Mouse (Mus musculus) testis, adult 2 months (tissue): Measurements from ENCODE around the gene Vmn1r55. TPM values are rescaled to one million over a fixed set of nuclear protein-coding genes. Genes with fewer than 3 reads are reported as not detected.
"Not testable (repeated sequence)": the region's sequence is repeated elsewhere in the genome, so short reads cannot be mapped to it uniquely, and the experiment has no call there.

Experiments used
- H3K27ac ChIP-seq: fragments of 200-500 bp; 2 replicates; pipeline ENCODE4 v1.5.1; 2012; ENCODE audit warnings: low read depth, low read length; ENCODE audit not compliant: control insufficient read depth, insufficient read depth
- H3K27me3 ChIP-seq: fragments of 200-500 bp; 2 replicates; pipeline ENCODE4 v1.6.1; 2012; ENCODE audit warnings: mild to moderate bottlenecking, low read length, moderate library complexity; ENCODE audit not compliant: control insufficient read depth, insufficient read depth
- H3K36me3 ChIP-seq: fragments of 200-500 bp; 2 replicates; pipeline ENCODE4 v1.6.1; 2012; ENCODE audit warnings: mild to moderate bottlenecking, low read length; ENCODE audit not compliant: control insufficient read depth, insufficient read depth
- H3K4me1 ChIP-seq: fragments of 200-500 bp; 2 replicates; pipeline ENCODE4 v1.6.1; 2012; ENCODE audit warnings: low read length; ENCODE audit not compliant: control insufficient read depth, insufficient read depth
- H3K4me3 ChIP-seq: fragments of 200-500 bp; 2 replicates; pipeline ENCODE4 v1.5.1; 2012; ENCODE audit warnings: low read depth, mild to moderate bottlenecking, low read length, moderate library complexity, mixed read lengths; ENCODE audit not compliant: control insufficient read depth
- CTCF ChIP-seq: fragments of 200-500 bp; IDR thresholded peaks from 2 replicates; pipeline ENCODE4 v1.5.1; 2012; ENCODE audit warnings: low read depth, mild to moderate bottlenecking, inconsistent platforms, low read length, moderate library complexity; ENCODE audit not compliant: control insufficient read depth, insufficient read depth, insufficient replicate concordance
- POLR2A ChIP-seq: fragments of 200-500 bp; IDR thresholded peaks from 2 replicates; pipeline ENCODE4 v1.6.1; 2012; ENCODE audit warnings: low read depth, mild to moderate bottlenecking, inconsistent platforms, low read length, moderate library complexity; ENCODE audit not compliant: control insufficient read depth
- polyA plus RNA-seq: library from polyadenylated mRNA; depleted of rRNA; stranded (reverse); fragments of >200 nt; gene quantifications from 2 replicates; pipeline ENCODE4 v1.2.3, GENCODE M21; 2012; rRNA removed

Gene Vmn1r55
- polyA plus RNA-seq, 1 experiment = not detected

DNA sequence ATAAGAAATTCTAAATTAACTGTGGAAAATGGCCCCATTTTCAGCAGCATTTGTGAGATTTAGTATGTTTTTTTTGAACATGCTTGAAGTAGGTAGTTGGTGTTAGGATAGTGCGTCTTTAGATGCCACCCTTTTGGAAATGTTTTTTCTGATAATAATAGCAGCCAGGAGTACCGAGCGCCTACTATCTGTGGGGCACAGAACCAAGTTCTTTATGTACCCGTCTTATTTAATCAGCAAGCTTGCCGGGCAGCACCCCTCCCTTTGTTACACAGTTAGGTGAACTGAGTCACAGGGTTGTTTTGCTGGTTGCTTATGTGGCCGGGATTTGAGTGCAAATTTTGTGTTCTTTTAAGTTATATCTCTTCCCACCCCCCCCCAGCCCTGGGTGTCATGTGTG lies 68.2 kb downstream of the Vmn1r55 start:
- Histone ChIP-seq H3K27ac (no peak overlapping the region), H3K27me3 (no peaks in the 10 kb centered on the region), H3K4me3 (no peak overlapping the region), H3K36me3 (no peaks in the 10 kb centered on the region), H3K4me1 (peaks cover 6% of the 10 kb centered on the region)
- TF ChIP-seq CTCF = no peak
- no peak for TF ChIP-seq POLR2A

GRCm38 (mm10) chr7:5080815-5081214 lies 68.7 kb downstream of the Vmn1r55 start:
- no peaks in the 10 kb centered on the region for H3K27me3 ChIP-seq
- TF ChIP-seq POLR2A = no peak
- TF ChIP-seq CTCF = no peak
- H3K4me1 ChIP-seq = peaks cover 6% of the 10 kb centered on the region
- peak overlapping the region; percentile 81 for H3K4me3 ChIP-seq
- H3K36me3 ChIP-seq = no peaks in the 10 kb centered on the region
- peak overlapping the region; percentile 72 for H3K27ac ChIP-seq

GRCm38 (mm10) chr7:5080010-5080751 lies 69.3 kb downstream of the Vmn1r55 start, which contains the start of gene Epn1:
Gene Epn1, plus strand, starts transcription at chr7:5080235.
- peak within 1 kb of the TSS; percentile 72 for H3K27ac ChIP-seq
- H3K4me3 ChIP-seq = peak within 1 kb of the TSS; percentile 81
- no peaks in the 10 kb centered on the region for H3K27me3 ChIP-seq
- peaks cover 6% of the 10 kb centered on the region for H3K4me1 ChIP-seq
- H3K36me3 ChIP-seq = no peaks in the 10 kb centered on the region
- peak; percentile 74 for TF ChIP-seq POLR2A
- TF ChIP-seq CTCF = no peak

GRCm38 (mm10) chr7:5079365-5080009 lies 70.0 kb downstream of the Vmn1r55 start:
- Histone ChIP-seq H3K27ac (peak overlapping the region; percentile 72), H3K4me3 (peak overlapping the region; percentile 81)
- not testable (repeated sequence) for H3K27me3 ChIP-seq, H3K4me1 ChIP-seq, H3K36me3 ChIP-seq

Other genes with a start within 250 kb of the Vmn1r55 start
- 0.65 and 0.79 TPM in 2 replicates for gene Gm36210, start 243.2 kb downstream of the Vmn1r55 start, polyA plus RNA-seq
- gene Zfp628, start 234.5 kb downstream of the Vmn1r55 start, polyA plus RNA-seq = 8.8 and 10.5 TPM in 2 replicates
- 3.7 and 4.8 TPM in 2 replicates for gene Nat14, start 227.6 kb downstream of the Vmn1r55 start, polyA plus RNA-seq
- gene Ssc5d, start 223.9 kb downstream of the Vmn1r55 start, polyA plus RNA-seq = 0.94 and 1.9 TPM in 2 replicates
- 0.04 and 0.17 TPM in 2 replicates for gene Sbk2, start 185.3 kb downstream of the Vmn1r55 start, polyA plus RNA-seq
- gene Sbk3, start 178.5 kb downstream of the Vmn1r55 start, polyA plus RNA-seq = 0.23 and 0.27 TPM in 2 replicates
- 7.6 and 9.1 TPM in 2 replicates for gene Zfp579, start 153.5 kb downstream of the Vmn1r55 start, polyA plus RNA-seq
- gene Zfp524, start 135.3 kb downstream of the Vmn1r55 start, polyA plus RNA-seq = 11.2 and 12.5 TPM in 2 replicates
- 36.1 and 37.2 TPM in 2 replicates for gene Fiz1, start 135.0 kb downstream of the Vmn1r55 start, polyA plus RNA-seq
- gene Gm44973, start 134.2 kb downstream of the Vmn1r55 start, polyA plus RNA-seq = not detected in 2 replicates
- gene Zfp865, start 129.3 kb downstream of the Vmn1r55 start, polyA plus RNA-seq = 18.3 and 18.7 TPM in 2 replicates
- 7.9 and 9.2 TPM in 2 replicates for gene Ccdc106, start 129.1 kb downstream of the Vmn1r55 start, polyA plus RNA-seq
- gene 4632433K11Rik, start 115.6 kb downstream of the Vmn1r55 start, polyA plus RNA-seq = not detected in 2 replicates
- 4.3 and 5.2 TPM in 2 replicates for gene Zfp784, start 111.2 kb downstream of the Vmn1r55 start, polyA plus RNA-seq
- 9.4 and 11.1 TPM in 2 replicates for gene Zfp580, start 98.1 kb downstream of the Vmn1r55 start, polyA plus RNA-seq
- 85.7 and 88.5 TPM in 2 replicates for gene U2af2, start 87.5 kb downstream of the Vmn1r55 start, polyA plus RNA-seq
- gene Epn1, start 69.4 kb downstream of the Vmn1r55 start, polyA plus RNA-seq = 91.7 and 103 TPM in 2 replicates
- 0.07 TPM in 1 of 2 replicates, not detected in the other for gene Rfpl4, start 32.7 kb downstream of the Vmn1r55 start, polyA plus RNA-seq
- 142 and 148 TPM in 2 replicates for gene Rasl2-9, start 23.7 kb downstream of the Vmn1r55 start, polyA plus RNA-seq
- gene Vmn1r56, start 47.1 kb upstream of the Vmn1r55 start, polyA plus RNA-seq = not detected in 2 replicates
- gene Vmn1r57, start 68.8 kb upstream of the Vmn1r55 start, polyA plus RNA-seq = not detected in 2 replicates
- not detected in 2 replicates for gene Gm5065, start 200.9 kb upstream of the Vmn1r55 start, polyA plus RNA-seq
- gene Nlrp2, start 201.4 kb upstream of the Vmn1r55 start, polyA plus RNA-seq = not detected in 2 replicates